Comparison of ENCODE assay signal across 10 mouse cellular contexts in the genomic region with DNA sequence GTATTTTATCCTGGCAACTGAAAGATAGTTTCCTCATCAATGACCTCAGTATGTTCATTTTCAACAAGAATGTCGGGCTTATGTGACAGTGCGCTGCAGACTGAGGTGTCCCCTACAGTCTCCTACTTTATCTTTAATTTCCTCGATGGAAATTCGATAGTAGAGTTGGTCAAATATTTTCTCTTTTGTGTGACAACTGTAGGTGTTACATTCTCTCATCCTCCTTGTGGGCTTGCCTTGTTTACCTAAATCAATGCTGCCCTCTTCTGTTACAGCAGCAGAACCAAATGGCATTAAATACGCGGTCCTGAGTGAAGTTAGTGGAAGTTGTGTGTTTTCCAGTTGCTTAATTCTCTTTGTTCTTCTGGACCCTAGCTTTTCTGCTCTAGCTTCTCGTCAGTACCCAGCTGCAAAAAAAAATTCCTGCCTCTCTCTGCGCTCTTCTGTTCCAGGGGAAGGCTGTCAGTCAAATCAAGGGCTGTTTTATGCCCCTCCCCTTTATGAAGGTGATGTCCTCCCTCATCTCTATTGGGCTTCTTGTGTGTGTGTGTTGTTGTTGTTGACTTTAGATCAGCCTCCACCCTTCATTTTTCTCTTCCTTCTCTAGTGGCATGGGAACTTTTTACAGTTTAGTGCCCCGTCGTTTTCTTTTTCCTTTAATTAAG.
DNase-seq lines count a peak whose midpoint lies in the region; ATAC-seq lines count a peak whose summit lies in the region.
"Had no signal": no experiment of that assay in that cellular context is flagged by ENCODE, and none has a peak within 500 bp of the region (broad histone marks: within the 10 kb centered on the region; RNA-seq: fewer than 3 reads in every experiment).

No protein-coding gene starts in this region.

- no peak overlapping the region for H3K9ac ChIP-seq in forebrain, embryonic 14.5 days (ENCODE audit: low read length)
- H3K9ac ChIP-seq: embryonic facial prominence, embryonic 12.5 days; liver, embryonic 13.5 days had no signal

- peak; percentile 8 for DNase-seq in layer of hippocampus, adult 9-11 months
- DNase-seq in layer of hippocampus, adult 9-10 months (ENCODE audit: low spot score): no peak
- peak; percentile 3 for DNase-seq in NIH3T3 (ENCODE audit: low read depth)
- DNase-seq in forebrain, embryonic 14.5 days (ENCODE audit: low spot score): peak; percentile 66
- peak; percentile 4 for DNase-seq in lung, postnatal 14 days
- DNase-seq in thymus, postnatal 0 days (ENCODE audit: low spot score): no peak
- no peak for DNase-seq in urinary bladder, postnatal 10 days (ENCODE audit: low spot score)
- no peak for DNase-seq in gastrocnemius, adult 18-20 months (ENCODE audit: low spot score)
- DNase-seq: liver, embryonic 13.5 days had no signal

- H3K4me3 ChIP-seq in forebrain, embryonic 14.5 days (ENCODE audit: low read depth, low read length): no peak overlapping the region
- H3K4me3 ChIP-seq: embryonic facial prominence, embryonic 12.5 days; liver, embryonic 13.5 days had no signal

- H3K4me1 ChIP-seq in forebrain, embryonic 14.5 days (ENCODE audit: control insufficient read depth, insufficient read depth, low read length): no peaks in the 10 kb centered on the region
- H3K4me1 ChIP-seq: liver, embryonic 13.5 days had no signal

- no peak overlapping the region for H3K27ac ChIP-seq in forebrain, embryonic 14.5 days (ENCODE audit: low read depth, low read length)
- H3K27ac ChIP-seq: embryonic facial prominence, embryonic 12.5 days; liver, embryonic 13.5 days had no signal

- no peak overlapping the region for H3K4me2 ChIP-seq in forebrain, embryonic 14.5 days (ENCODE audit: low read length)
- H3K4me2 ChIP-seq: embryonic facial prominence, embryonic 12.5 days; liver, embryonic 13.5 days had no signal

- no peaks in the 10 kb centered on the region for H3K27me3 ChIP-seq in forebrain, embryonic 14.5 days (replicated peaks; ENCODE audit: control insufficient read depth, insufficient read depth, low read length)
- H3K27me3 ChIP-seq: embryonic facial prominence, embryonic 12.5 days; liver, embryonic 13.5 days had no signal

- no peaks in the 10 kb centered on the region for H3K36me3 ChIP-seq in forebrain, embryonic 14.5 days (ENCODE audit: control insufficient read depth, insufficient read depth, low read length)
- H3K36me3 ChIP-seq: embryonic facial prominence, embryonic 12.5 days; liver, embryonic 13.5 days had no signal

- H3K9me3 ChIP-seq in forebrain, embryonic 14.5 days (replicated peaks; ENCODE audit: control insufficient read depth, low read length): no peaks in the 10 kb centered on the region
- H3K9me3 ChIP-seq: embryonic facial prominence, embryonic 12.5 days; liver, embryonic 13.5 days had no signal

- peak; percentile 63; the same call in 1 of the 2 replicates for ATAC-seq in forebrain, embryonic 14.5 days

- WGBS in forebrain, embryonic 14.5 days: 34% methylated on average over 10 of the region's 10 CpGs

Comparison
In these comparisons a context has a peak if more than half of its experiments do, and no peak if none do; other contexts are left out.
1. DNase-seq: peak in layer of hippocampus, adult 9-11 months (single experiment), NIH3T3 (single experiment), forebrain, embryonic 14.5 days (single experiment) and lung, postnatal 14 days (single experiment); none in layer of hippocampus, adult 9-10 months (single experiment), thymus, postnatal 0 days (single experiment), urinary bladder, postnatal 10 days (single experiment) and gastrocnemius, adult 18-20 months (single experiment).